Mouse (Mus musculus) heart, adult 2 months (tissue): ENCODE data around the gene Evx2. TPM values are rescaled to one million over a fixed set of nuclear protein-coding genes. Genes with fewer than 3 reads are reported as not detected.

Experiments used
- DNase-seq, 2 experiments: peaks; one replicate each; pipeline ENCODE4 v3.0.0; 2021
- H3K27ac ChIP-seq: fragments of 200-600 bp; 2 replicates; pipeline ENCODE4 v1.8.1; 2022
- H3K27me3 ChIP-seq: fragments of 200-500 bp; 2 replicates; pipeline ENCODE4 v1.6.1; 2012; ENCODE audit warnings: mild to moderate bottlenecking, low read length, inconsistent platforms, mixed read lengths; ENCODE audit not compliant: control insufficient read depth, insufficient read depth
- H3K36me3 ChIP-seq: fragments of 200-500 bp; 2 replicates; pipeline ENCODE4 v1.6.1; 2012; ENCODE audit warnings: low read length, inconsistent platforms; ENCODE audit not compliant: control insufficient read depth, insufficient read depth
- H3K4me1 ChIP-seq: fragments of 200-500 bp; 2 replicates; pipeline ENCODE4 v1.6.1; 2011; ENCODE audit warnings: low read length; ENCODE audit not compliant: control insufficient read depth, insufficient read depth
- H3K4me3 ChIP-seq: fragments of 200-600 bp; 2 replicates; pipeline ENCODE4 v1.8.1; 2022
- H3K79me2 ChIP-seq: fragments of 200-500 bp; replicated peaks from 2 replicates; pipeline ENCODE4 v1.6.1; 2012; ENCODE audit warnings: mild to moderate bottlenecking, inconsistent platforms, low read length, moderate library complexity, mixed read lengths; ENCODE audit not compliant: control insufficient read depth, insufficient read depth
- H3K9ac ChIP-seq: fragments of 200-500 bp; 2 replicates; pipeline ENCODE4 v1.6.1; 2012; ENCODE audit warnings: low read depth, mild to moderate bottlenecking, control low read depth, inconsistent platforms, low read length, mixed read lengths
- CTCF ChIP-seq: fragments of 200-600 bp; IDR thresholded peaks from 2 replicates; pipeline ENCODE4 v1.8.1; 2022; ENCODE audit warnings: antibody characterized with exemption, mild to moderate bottlenecking, moderate library complexity
- EP300 ChIP-seq: fragments of 200-500 bp; IDR thresholded peaks from 2 replicates; pipeline ENCODE4 v1.6.1; 2011; ENCODE audit warnings: low read depth, low read length, control low read depth; ENCODE audit not compliant: insufficient read depth
- POLR2A ChIP-seq: fragments of 200-500 bp; IDR thresholded peaks from 2 replicates; pipeline ENCODE4 v1.6.1; 2011; ENCODE audit warnings: mild to moderate bottlenecking, low read depth, low read length, control low read depth; ENCODE audit not compliant: insufficient read depth
- WGBS: fragments of 180-500 bp; shearing (Covaris S2); methylation state at CpG from one replicate; pipeline ENCODE4 v1.1.7; 2018; 5-methylcytosine and 5-hydroxymethylcytosine counted together
- intact Hi-C: fragments of 180-260 bp; cut with DNase I; formaldehyde crosslinking; loops from one replicate; pipeline ENCODE4 v1.15.1; 2025
- polyA plus RNA-seq: library from polyadenylated mRNA; depleted of rRNA; stranded (reverse); fragments of >200 nt; gene quantifications from 2 replicates; pipeline ENCODE4 v1.2.3, GENCODE M21; 2012
- total RNA-seq, 2 experiments: library from RNA; stranded (reverse); gene quantifications; 2 replicates each; pipeline ENCODE4 v1.2.3; 2021

Evx2 gene
- total and polyA plus RNA-seq, 3 experiments = not detected

GRCm38 (mm10) chr2:74692808-74693431, 33.6 kb upstream of the Evx2 start:
- H3K4me1 ChIP-seq = no peaks in the 10 kb centered on the region
- DNase-seq = no peak
- H3K4me3 ChIP-seq = no peak overlapping the region
- peaks cover 39% of the 10 kb centered on the region for H3K27me3 ChIP-seq
- H3K9ac ChIP-seq = no peak overlapping the region
- WGBS = 3% methylated on average over 20 of the region's 20 CpGs
- H3K27ac ChIP-seq = no peak overlapping the region
- intact Hi-C loops = loop anchor here (10.0 kb wide), 1 partner anchor 1418 kb away; the partner anchor contains the start of gene Sp9
- H3K36me3 ChIP-seq = no peaks in the 10 kb centered on the region
- TF ChIP-seq CTCF (no peak), POLR2A (no peak), EP300 (no peak)
- no peaks in the 10 kb centered on the region for H3K79me2 ChIP-seq

- intact Hi-C loops = loop anchor here (10.0 kb wide), 1 partner anchor 1417 kb away; the partner anchor contains the start of gene Sp9
- WGBS = 6% methylated on average over 35 of the region's 35 CpGs
- Histone ChIP-seq H3K4me1 (no peaks in the 10 kb centered on the region), H3K27ac (no peak overlapping the region), H3K4me3 (no peak overlapping the region), H3K27me3 (peaks cover 42% of the 10 kb centered on the region), H3K36me3 (no peaks in the 10 kb centered on the region), H3K9ac (no peak overlapping the region), H3K79me2 (no peaks in the 10 kb centered on the region)
- DNase-seq = no peak
- no peak for TF ChIP-seq POLR2A
These were observed 32.8 kb upstream of the Evx2 start for GRCm38 (mm10) chr2:74691995-74692807.

GRCm38 (mm10) chr2:74691022-74691951, 31.9 kb upstream of the Evx2 start, which contains the start of gene Hoxd10:
Gene Hoxd10 (plus strand): TSS chr2:74691924.
- WGBS = 4% methylated on average over 56 of the region's 56 CpGs
- intact Hi-C loops = loop anchor here (10.0 kb wide), 1 partner anchor 1416 kb away; the partner anchor contains the start of gene Sp9
- no peak within 1 kb of the TSS for H3K27ac ChIP-seq

GRCm38 (mm10) chr2:74690338-74690716, 31.0 kb upstream of the Evx2 start:
- H3K36me3 ChIP-seq = no peaks in the 10 kb centered on the region
- no peak overlapping the region for H3K9ac ChIP-seq
- H3K79me2 ChIP-seq = no peaks in the 10 kb centered on the region
- no peak for DNase-seq
- TF ChIP-seq POLR2A (no peak), CTCF (no peak), EP300 (no peak)
- peaks cover 32% of the 10 kb centered on the region for H3K27me3 ChIP-seq
- intact Hi-C loops = loop anchor here (10.0 kb wide), 1 partner anchor 1416 kb away; the partner anchor contains the start of gene Sp9
- no peak overlapping the region for H3K27ac ChIP-seq
- no peak overlapping the region for H3K4me3 ChIP-seq
- WGBS = 12% methylated on average over 8 of the region's 8 CpGs
- no peaks in the 10 kb centered on the region for H3K4me1 ChIP-seq

More at GRCm38 (mm10) chr2:74691022-74691951, 31.9 kb upstream of the Evx2 start, which contains the start of gene Hoxd10:
- DNase-seq = peak; percentile 45 to 53
- no peak for TF ChIP-seq POLR2A
- TF ChIP-seq CTCF = peak; percentile 60
- Histone ChIP-seq H3K4me3 (no peak within 1 kb of the TSS), H3K36me3 (no peaks in the 10 kb centered on the region), H3K9ac (no peak within 1 kb of the TSS), H3K4me1 (no peaks in the 10 kb centered on the region), H3K27me3 (peaks cover 34% of the 10 kb centered on the region), H3K79me2 (no peaks in the 10 kb centered on the region)

GRCm38 (mm10) chr2:74689574-74690337, 30.4 kb upstream of the Evx2 start:
- no peak for TF ChIP-seq POLR2A
- no peak for TF ChIP-seq EP300
- no peak for TF ChIP-seq CTCF
- H3K4me3 ChIP-seq = no peak overlapping the region
- no peak overlapping the region for H3K27ac ChIP-seq
- no peaks in the 10 kb centered on the region for H3K4me1 ChIP-seq
- no peak for DNase-seq
- intact Hi-C loops = loop anchor here (10.0 kb wide), 1 partner anchor 1415 kb away; the partner anchor contains the start of gene Sp9
- H3K27me3 ChIP-seq = peaks cover 34% of the 10 kb centered on the region
- H3K36me3 ChIP-seq = no peaks in the 10 kb centered on the region
- no peaks in the 10 kb centered on the region for H3K79me2 ChIP-seq
- H3K9ac ChIP-seq = no peak overlapping the region
- 4% methylated on average over 24 of the region's 24 CpGs for WGBS
